Mouse (Mus musculus): ENCODE data around the gene Rere. TPM values are rescaled to one million over a fixed set of nuclear protein-coding genes. Genes with fewer than 3 reads are reported as not detected.

The Rere gene
- polyA plus RNA-seq, 2 experiments = 4.8 to 5.1 TPM

DNA sequence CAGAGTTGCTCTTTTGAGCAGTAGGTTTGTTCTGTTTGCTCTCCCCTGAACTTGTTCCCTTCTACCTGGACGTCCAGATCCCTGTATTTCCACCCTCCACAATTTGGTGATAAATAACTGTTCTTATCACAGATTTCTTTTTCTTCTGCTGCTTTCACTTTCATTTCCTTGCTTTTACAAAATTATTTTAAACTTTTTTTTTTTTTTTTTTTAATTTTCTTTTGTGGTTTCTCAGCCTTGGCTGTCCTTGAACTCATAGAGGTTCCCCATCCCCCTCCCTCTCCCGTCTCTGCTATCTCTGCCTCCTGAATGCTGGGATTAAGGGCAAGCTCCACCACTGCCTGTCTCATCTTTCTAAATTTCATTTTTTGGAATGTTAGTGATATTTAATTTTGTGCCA, 234.8 kb downstream of the Rere start:
- H3K9ac ChIP-seq (replicated peaks) = peak overlapping the region; percentile 31
- H3K4me1 ChIP-seq (replicated peaks; ENCODE audit: control insufficient read depth in 2 of 2, insufficient read depth in 2 of 2, low read length in 1 of 2) = peaks cover 36 to 38% of the 10 kb centered on the region in 2 experiments
- peak overlapping the region; percentile 96 for H3K27ac ChIP-seq
- H3K36me3 ChIP-seq (replicated peaks; ENCODE audit: control insufficient read depth, insufficient read depth, low read depth) = no peaks in the 10 kb centered on the region
- TF ChIP-seq EP300 (IDR thresholded peaks at IDR 0.05; ENCODE audit: low read depth) = no peak
- no peak for TF ChIP-seq CTCF (IDR thresholded peaks at IDR 0.05; ENCODE audit: low read depth)
- DNase-seq (ENCODE audit: low read depth in 3 of 3, low spot score in 3 of 3) (no peak), ATAC-seq (ENCODE audit: insufficient read depth) (no peak)
- no peaks in the 10 kb centered on the region for H3K9me3 ChIP-seq (ENCODE audit: control insufficient read depth, low read length)
- H3K4me3 ChIP-seq (ENCODE audit: insufficient read depth in 1 of 2, low read depth in 2 of 2, low read length in 2 of 2) = no peak overlapping the region
- no peaks in the 10 kb centered on the region for H3K27me3 ChIP-seq (ENCODE audit: control insufficient read depth, insufficient read depth, low read length)
- H3K4me2 ChIP-seq (ENCODE audit: low read depth) = 0 out of 2 replicates have a peak overlapping the region, but pooled peaks have one; percentile 20
- 22% methylated on average over 2 of the region's 2 CpGs for WGBS (ENCODE audit: insufficient replicate concordance)

DNA sequence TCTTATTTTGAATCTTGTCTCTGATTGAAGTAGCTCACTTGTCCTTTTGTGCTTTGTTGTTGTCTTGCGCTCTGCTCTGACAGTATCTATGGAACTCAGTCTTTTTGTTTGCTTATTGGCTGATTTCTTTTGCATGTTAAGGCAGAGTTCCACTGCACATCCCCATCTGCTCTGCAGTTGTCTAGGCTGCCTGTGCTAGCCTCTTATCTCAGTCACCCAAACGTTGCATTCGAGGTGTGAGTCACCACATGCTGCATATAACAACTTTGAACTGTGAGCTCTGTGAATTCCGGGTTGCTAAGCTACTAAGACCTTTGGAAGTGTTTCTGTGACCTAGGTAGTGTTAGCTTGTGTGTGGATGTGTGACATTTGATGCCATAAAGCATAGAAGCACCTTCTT, 235.9 kb downstream of the Rere start:
- peak; percentile 83 to 91 (median 88) for DNase-seq (ENCODE audit: low read depth in 3 of 3, low spot score in 3 of 3)
- H3K36me3 ChIP-seq (replicated peaks; ENCODE audit: control insufficient read depth, insufficient read depth, low read depth) = no peaks in the 10 kb centered on the region
- peak overlapping the region; percentile 96 for H3K27ac ChIP-seq
- TF ChIP-seq CTCF (IDR thresholded peaks at IDR 0.05; ENCODE audit: low read depth) (no peak), EP300 (IDR thresholded peaks at IDR 0.05; ENCODE audit: low read depth) (peak; percentile 87)
- 5% methylated on average over 4 of the region's 4 CpGs for WGBS (ENCODE audit: insufficient replicate concordance)
- no peaks in the 10 kb centered on the region for H3K27me3 ChIP-seq (ENCODE audit: control insufficient read depth, insufficient read depth, low read length)
- H3K4me1 ChIP-seq (replicated peaks; ENCODE audit: control insufficient read depth in 2 of 2, insufficient read depth in 2 of 2, low read length in 1 of 2) = peaks cover 38 to 44% of the 10 kb centered on the region in 2 experiments
- H3K4me2 ChIP-seq (ENCODE audit: low read depth) = peak overlapping the region; percentile 71
- H3K9ac ChIP-seq (replicated peaks) = peak overlapping the region; percentile 42
- ATAC-seq (ENCODE audit: insufficient read depth) = peak; percentile 88
- no peak overlapping the region for H3K4me3 ChIP-seq (ENCODE audit: insufficient read depth in 1 of 2, low read depth in 2 of 2, low read length in 2 of 2)
- H3K9me3 ChIP-seq (ENCODE audit: control insufficient read depth, low read length) = no peaks in the 10 kb centered on the region

DNA sequence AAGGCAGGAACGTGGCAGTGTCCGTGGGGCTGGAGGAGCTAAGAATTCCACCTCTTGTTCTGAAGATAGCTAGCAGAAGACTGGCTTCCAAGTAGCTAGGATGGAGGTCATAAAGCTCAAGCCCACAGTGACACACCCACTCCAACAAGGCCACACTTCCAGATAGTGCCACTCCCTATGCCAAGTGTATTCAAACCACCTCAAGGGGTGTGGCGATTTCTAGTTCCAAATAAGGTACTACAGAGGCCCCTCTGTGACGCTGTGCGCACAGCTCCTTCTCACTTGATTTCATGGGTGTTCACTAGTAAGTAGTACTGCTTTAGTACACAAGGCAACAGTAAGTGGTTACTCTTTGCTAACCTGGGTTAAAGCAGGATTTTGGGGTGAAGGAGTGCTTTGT, 237.4 kb downstream of the Rere start:
- DNase-seq (ENCODE audit: low read depth in 3 of 3, low spot score in 3 of 3) = peak; percentile 80 to 88 (median 81)
- Histone ChIP-seq H3K4me3 (ENCODE audit: insufficient read depth in 1 of 2, low read depth in 2 of 2, low read length in 2 of 2) (peak overlapping the region in 1 of 2 experiments; percentile 32; a peak in 2 of 4 replicates), H3K4me1 (replicated peaks; ENCODE audit: control insufficient read depth in 2 of 2, insufficient read depth in 2 of 2, low read length in 1 of 2) (peaks cover 52 to 58% of the 10 kb centered on the region in 2 experiments), H3K4me2 (ENCODE audit: low read depth) (peak overlapping the region; percentile 71), H3K9ac (replicated peaks) (peak overlapping the region; percentile 39), H3K9me3 (ENCODE audit: control insufficient read depth, low read length) (no peaks in the 10 kb centered on the region), H3K36me3 (replicated peaks; ENCODE audit: control insufficient read depth, insufficient read depth, low read depth) (no peaks in the 10 kb centered on the region), H3K27ac (peak overlapping the region; percentile 96), H3K27me3 (ENCODE audit: control insufficient read depth, insufficient read depth, low read length) (no peaks in the 10 kb centered on the region)
- peak; percentile 89 for ATAC-seq (ENCODE audit: insufficient read depth)
- WGBS (ENCODE audit: insufficient replicate concordance) = 33% methylated on average over 5 of the region's 5 CpGs
- TF ChIP-seq CTCF (IDR thresholded peaks at IDR 0.05; ENCODE audit: low read depth) (peak; percentile 9; the same call in 1 of the 2 replicates), EP300 (IDR thresholded peaks at IDR 0.05; ENCODE audit: low read depth) (0 out of 2 replicates have a peak, but pooled peaks have one; percentile 26)

DNA sequence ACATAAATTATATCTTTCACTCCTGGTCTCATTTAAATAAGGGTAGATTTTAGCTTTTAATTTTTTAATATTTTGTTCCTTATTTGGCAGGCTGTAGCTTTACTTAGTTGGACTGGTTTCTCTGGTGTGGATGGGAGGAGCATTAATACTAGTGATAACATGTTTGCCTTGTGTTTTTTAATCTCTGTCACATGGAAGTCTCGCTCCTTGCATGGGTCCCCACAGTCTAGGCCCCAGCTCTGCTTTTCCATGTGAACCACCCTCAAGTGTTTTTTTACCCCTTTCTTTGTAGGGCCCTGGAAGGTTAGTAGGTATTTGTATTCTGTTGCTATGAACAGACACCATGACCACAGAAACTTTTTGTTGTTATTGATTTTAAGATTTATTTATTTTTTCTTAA, 238.6 kb downstream of the Rere start:
- Histone ChIP-seq H3K4me3 (ENCODE audit: insufficient read depth in 1 of 2, low read depth in 2 of 2, low read length in 2 of 2) (no peak overlapping the region), H3K36me3 (replicated peaks; ENCODE audit: control insufficient read depth, insufficient read depth, low read depth) (no peaks in the 10 kb centered on the region), H3K27ac (peak overlapping the region; percentile 23), H3K4me2 (ENCODE audit: low read depth) (peak overlapping the region; percentile 19; the same call in 1 of the 2 replicates), H3K9ac (replicated peaks) (no peak overlapping the region), H3K27me3 (ENCODE audit: control insufficient read depth, insufficient read depth, low read length) (no peaks in the 10 kb centered on the region), H3K9me3 (ENCODE audit: control insufficient read depth, low read length) (no peaks in the 10 kb centered on the region), H3K4me1 (replicated peaks; ENCODE audit: control insufficient read depth in 2 of 2, insufficient read depth in 2 of 2, low read length in 1 of 2) (peaks cover 58 to 67% of the 10 kb centered on the region in 2 experiments)
- ATAC-seq (ENCODE audit: insufficient read depth) = no peak
- TF ChIP-seq CTCF (IDR thresholded peaks at IDR 0.05; ENCODE audit: low read depth) (no peak), EP300 (IDR thresholded peaks at IDR 0.05; ENCODE audit: low read depth) (no peak)
- peak in 1 of 3 experiments; percentile 29 for DNase-seq (ENCODE audit: low read depth in 3 of 3, low spot score in 3 of 3)
- WGBS (ENCODE audit: insufficient replicate concordance) = 24% methylated on average over 1 of the region's 1 CpGs

DNA sequence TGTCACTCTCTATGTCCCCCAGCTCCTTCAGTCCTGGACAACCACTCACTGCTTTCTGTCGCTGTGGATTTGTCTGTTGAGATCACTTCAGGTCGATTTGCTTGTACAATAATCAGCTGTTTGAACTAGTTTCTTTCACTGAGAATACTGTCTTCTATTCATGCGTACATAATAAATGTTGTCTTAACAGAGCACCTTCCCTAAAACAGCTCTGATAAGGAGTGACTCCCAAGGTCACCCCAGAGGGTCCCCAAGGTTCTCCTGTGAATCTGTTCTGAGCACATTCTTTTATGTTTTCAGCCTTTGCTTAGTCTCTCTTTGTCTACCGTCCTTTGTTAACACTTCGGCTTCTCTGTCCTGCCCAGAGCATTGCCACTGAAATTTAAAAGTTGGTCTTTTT, 241.0 kb downstream of the Rere start:
- H3K4me2 ChIP-seq (ENCODE audit: low read depth) = no peak overlapping the region
- no peak for ATAC-seq (ENCODE audit: insufficient read depth)
- no peaks in the 10 kb centered on the region for H3K9me3 ChIP-seq (ENCODE audit: control insufficient read depth, low read length)
- WGBS (ENCODE audit: insufficient replicate concordance) = 70% methylated on average over 5 of the region's 5 CpGs
- H3K4me1 ChIP-seq (replicated peaks; ENCODE audit: control insufficient read depth in 2 of 2, insufficient read depth in 2 of 2, low read length in 1 of 2) = peaks cover 45 to 53% of the 10 kb centered on the region in 2 experiments
- no peak for DNase-seq (ENCODE audit: low read depth in 3 of 3, low spot score in 3 of 3)
- TF ChIP-seq CTCF (IDR thresholded peaks at IDR 0.05; ENCODE audit: low read depth) = no peak
- no peak for TF ChIP-seq EP300 (IDR thresholded peaks at IDR 0.05; ENCODE audit: low read depth)
- H3K9ac ChIP-seq (replicated peaks) = 0 out of 2 replicates have a peak overlapping the region, but pooled peaks have one; percentile 18
- H3K4me3 ChIP-seq (ENCODE audit: insufficient read depth in 1 of 2, low read depth in 2 of 2, low read length in 2 of 2) = no peak overlapping the region
- peak overlapping the region; percentile 80 for H3K27ac ChIP-seq
- no peaks in the 10 kb centered on the region for H3K27me3 ChIP-seq (ENCODE audit: control insufficient read depth, insufficient read depth, low read length)
- H3K36me3 ChIP-seq (replicated peaks; ENCODE audit: control insufficient read depth, insufficient read depth, low read depth) = no peaks in the 10 kb centered on the region

All from liver, embryonic 14.5 days (tissue).